Mouse (Mus musculus) ES-E14 (cell line): ENCODE results near the gene Col4a1. TPM values are rescaled to one million over a fixed set of nuclear protein-coding genes. Genes with fewer than 3 reads are reported as not detected.

Experiments used
- DNase-seq: peaks from one replicate; pipeline ENCODE4 v3.0.0-alpha.2; 2013; ENCODE audit warnings: low read depth, low spot score
- H3K27ac ChIP-seq: 2 replicates; pipeline ENCODE4 v1.5.1; 2012; ENCODE audit warnings: low read depth, mild to moderate bottlenecking, low read length, moderate library complexity, mixed read lengths; ENCODE audit not compliant: poor library complexity, insufficient read depth, severe bottlenecking
- H3K36me3 ChIP-seq: 2 replicates; pipeline ENCODE4 v1.6.1; 2012; ENCODE audit warnings: mild to moderate bottlenecking, low read length, moderate library complexity, mixed read lengths; ENCODE audit not compliant: control insufficient read depth, poor library complexity, insufficient read depth, severe bottlenecking
- H3K4me1 ChIP-seq, 2 experiments: fragments of 150-350 bp in 1 of 2; sonication (generic) in 1 of 2; 2 replicates each; pipeline ENCODE4 v1.6.1; 2012; ENCODE audit warnings: low read length in 2 of 2, mild to moderate bottlenecking in 1 of 2, mixed read lengths in 1 of 2; ENCODE audit not compliant: control insufficient read depth in 2 of 2, insufficient read depth in 2 of 2, poor library complexity in 1 of 2
- H3K4me3 ChIP-seq, 2 experiments: fragments of 150-350 bp in 1 of 2; sonication (generic) in 1 of 2; 2 replicates each; pipeline ENCODE4 v1.5.1; 2012; ENCODE audit warnings: low read length in 2 of 2, low read depth in 1 of 2, mild to moderate bottlenecking in 1 of 2, mixed read lengths in 1 of 2; ENCODE audit not compliant: insufficient read depth in 1 of 2, poor library complexity in 1 of 2, severe bottlenecking in 1 of 2
- H3K9ac ChIP-seq: 2 replicates; pipeline ENCODE4 v1.6.1; 2012; ENCODE audit warnings: low read depth, mild to moderate bottlenecking, low read length, mixed read lengths; ENCODE audit not compliant: poor library complexity, insufficient read depth, severe bottlenecking
- H3K9me3 ChIP-seq: fragments of 150-350 bp; sonication (generic); 2 replicates; pipeline ENCODE4 v1.6.1; 2012; ENCODE audit warnings: low read depth, mild to moderate bottlenecking, low read length; ENCODE audit not compliant: control insufficient read depth, insufficient read depth
- CHD2 ChIP-seq: IDR thresholded peaks from 2 replicates; pipeline ENCODE4 v1.6.1; 2014; ENCODE audit warnings: mild to moderate bottlenecking, low read depth, low read length, inconsistent platforms
- HCFC1 ChIP-seq: IDR thresholded peaks from 2 replicates; pipeline ENCODE4 v1.6.1; 2012; ENCODE audit warnings: low read length, inconsistent platforms, borderline replicate concordance; ENCODE audit not compliant: insufficient read depth
- MAFK ChIP-seq: IDR thresholded peaks from 2 replicates; pipeline ENCODE4 v1.6.1; 2014; ENCODE audit warnings: mild to moderate bottlenecking, low read depth, low read length, inconsistent platforms; ENCODE audit not compliant: insufficient read depth
- ZC3H11A ChIP-seq: IDR thresholded peaks from 2 replicates; pipeline ENCODE4 v1.6.1; 2012; ENCODE audit warnings: low read depth, mild to moderate bottlenecking, inconsistent platforms, low read length, borderline replicate concordance
- ZNF384 ChIP-seq: IDR thresholded peaks from 2 replicates; pipeline ENCODE4 v1.6.1; 2012; ENCODE audit warnings: low read depth, low read length, inconsistent platforms
- in situ Hi-C, 2 experiments: fragments of 600-800 bp; cut with MboI; formaldehyde crosslinking; loops; one replicate each; pipeline ENCODE4 v1.15.1; 2025; ENCODE audit warnings: low sequenced_read_pairs in 2 of 2, inconsistent platforms in 1 of 2; ENCODE audit not compliant: unreplicated experiment in 2 of 2
- total RNA-seq: library from RNA; depleted of rRNA; stranded (reverse); fragments of 300-350 nt; gene quantifications from 2 replicates; pipeline ENCODE4 v1.2.3, GENCODE M21; 2012

Col4a1 gene
- total RNA-seq, 1 experiment, result 198 TPM

DNA sequence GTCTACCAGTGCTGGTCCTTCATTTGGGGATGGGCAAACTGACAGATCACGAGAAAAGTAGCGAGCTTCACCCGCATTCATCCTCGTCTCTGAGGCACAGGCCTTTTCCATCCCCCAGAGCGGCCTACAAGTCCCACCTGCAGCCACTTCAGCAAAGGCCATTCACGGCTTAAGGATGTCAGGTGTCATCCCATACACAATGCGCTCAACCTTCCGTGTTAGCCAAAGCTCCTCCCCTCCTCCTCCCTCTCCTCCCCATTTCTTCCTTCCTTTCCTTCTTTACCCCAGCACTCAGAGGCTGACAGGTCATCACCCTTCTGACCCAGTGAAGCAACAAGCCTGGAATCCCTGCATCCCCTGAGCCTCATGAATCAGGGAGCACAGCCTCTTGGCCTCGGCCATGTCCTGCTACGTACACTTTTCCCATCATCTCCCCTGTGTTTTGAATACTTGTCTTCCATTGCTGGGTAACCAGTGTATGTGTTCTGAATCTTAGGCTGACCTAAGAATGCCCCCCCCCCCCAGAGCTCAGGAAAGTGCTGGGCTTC is 31.8 kb downstream of the Col4a1 start:
- no peak for DNase-seq
- no peaks in the 10 kb centered on the region for H3K9me3 ChIP-seq
- no peak overlapping the region for H3K27ac ChIP-seq
- in situ Hi-C loops, result no loop called here
- H3K9ac ChIP-seq, result no peak overlapping the region
- H3K4me3 ChIP-seq, result no peak overlapping the region
- no peaks in the 10 kb centered on the region; a peak in 1 of 4 replicates for H3K4me1 ChIP-seq
- H3K36me3 ChIP-seq, result no peaks in the 10 kb centered on the region
- TF ChIP-seq ZNF384 (no peak), MAFK (no peak), CHD2 (no peak), HCFC1 (no peak), ZC3H11A (no peak)

DNA sequence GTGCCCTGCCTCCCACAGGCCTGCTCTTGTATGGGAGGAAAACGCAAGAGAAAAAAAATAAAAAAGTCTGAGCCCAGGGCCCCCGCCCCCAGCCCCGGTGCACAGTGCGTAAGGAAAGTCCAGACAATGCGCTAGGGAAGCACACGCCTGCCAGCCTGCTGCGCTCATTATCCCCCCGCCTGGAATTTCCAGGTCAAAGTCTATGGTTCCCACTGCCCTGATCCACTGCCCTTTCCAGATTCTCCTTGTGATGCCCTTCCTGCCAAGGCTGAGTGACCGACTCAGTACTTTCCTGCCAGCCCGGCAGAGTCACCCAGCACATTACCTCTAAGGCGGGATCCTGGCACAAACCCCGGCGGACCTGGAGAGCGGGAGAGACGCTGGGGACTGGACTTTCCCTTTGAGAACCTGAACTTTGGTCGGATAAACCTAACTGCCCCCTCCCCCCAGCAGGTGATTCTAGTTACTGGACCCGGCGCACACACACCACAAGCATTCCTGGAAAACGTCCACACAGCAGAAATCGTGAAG is 33.3 kb downstream of the Col4a1 start:
- H3K9ac ChIP-seq, result no peak overlapping the region
- H3K9me3 ChIP-seq, result no peaks in the 10 kb centered on the region
- H3K4me1 ChIP-seq, result no peaks in the 10 kb centered on the region; a peak in 1 of 4 replicates
- H3K27ac ChIP-seq, result no peak overlapping the region
- in situ Hi-C loops, result no loop called here
- H3K4me3 ChIP-seq, result peak overlapping the region; percentile 44 to 56; a peak in 3 of 4 replicates
- no peaks in the 10 kb centered on the region for H3K36me3 ChIP-seq
- no peak for DNase-seq
- TF ChIP-seq ZNF384 (peak; percentile 93), MAFK (0 out of 2 replicates have a peak, but pooled peaks have one; percentile 20), CHD2 (no peak)

DNA sequence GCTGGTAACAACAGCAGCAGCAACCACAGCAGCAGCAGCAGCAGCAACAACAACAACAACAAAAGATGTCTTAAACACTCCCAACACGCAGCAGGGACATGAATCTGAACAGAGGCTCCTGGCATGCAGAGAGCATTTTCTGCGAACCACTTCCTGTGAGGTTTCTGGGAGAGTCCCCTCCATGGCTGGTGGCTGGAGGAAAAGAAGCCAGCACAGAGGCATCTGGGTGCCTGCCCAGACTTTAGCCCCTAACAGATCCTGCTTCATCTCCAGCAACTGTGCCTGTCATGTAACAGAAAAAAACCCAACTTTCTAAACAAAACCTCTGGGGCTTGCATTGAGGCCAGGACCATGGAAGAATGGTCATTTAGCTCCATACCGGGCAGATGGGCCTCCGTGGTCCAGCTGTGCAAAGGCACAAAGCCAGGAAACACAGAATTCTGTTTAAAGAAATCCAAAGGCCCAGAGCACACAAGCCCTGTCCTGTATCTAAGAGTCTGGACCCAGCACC is 34.5 kb downstream of the Col4a1 start:
- H3K9me3 ChIP-seq, result no peaks in the 10 kb centered on the region
- DNase-seq, result no peak
- H3K4me1 ChIP-seq, result no peaks in the 10 kb centered on the region; a peak in 1 of 4 replicates
- no peak overlapping the region for H3K9ac ChIP-seq
- in situ Hi-C loops, result no loop called here
- H3K4me3 ChIP-seq, result no peak overlapping the region
- no peak for TF ChIP-seq CHD2
- TF ChIP-seq ZNF384, result no peak
- no peak for TF ChIP-seq ZC3H11A
- TF ChIP-seq HCFC1, result no peak
- no peak for TF ChIP-seq MAFK
- no peaks in the 10 kb centered on the region for H3K36me3 ChIP-seq
- no peak overlapping the region for H3K27ac ChIP-seq

DNA sequence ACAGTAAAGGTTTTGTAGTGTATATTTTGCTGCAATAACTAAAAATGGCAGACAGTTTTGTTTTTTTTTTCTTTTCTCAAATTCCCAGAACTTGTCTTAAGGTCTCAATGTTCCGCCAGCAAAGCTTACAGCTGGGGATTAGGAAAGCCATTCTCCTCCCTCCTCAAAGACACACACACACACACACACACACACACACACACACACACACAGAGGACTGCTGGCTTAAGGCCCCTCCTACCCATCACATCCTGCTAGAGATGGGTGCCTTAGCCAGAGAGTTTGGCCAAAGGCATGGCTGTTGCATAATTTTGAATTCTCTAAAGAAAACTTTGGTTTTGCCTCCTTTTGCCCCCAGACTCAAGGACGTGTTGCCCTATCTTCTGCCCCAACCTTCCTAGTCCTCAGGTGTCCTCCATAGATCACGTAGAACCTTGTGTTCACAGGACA is 35.0 kb downstream of the Col4a1 start:
- no peaks in the 10 kb centered on the region; a peak in 1 of 4 replicates for H3K4me1 ChIP-seq
- no peaks in the 10 kb centered on the region for H3K36me3 ChIP-seq
- no peaks in the 10 kb centered on the region for H3K9me3 ChIP-seq
- TF ChIP-seq CHD2, result no peak
- no peak for TF ChIP-seq MAFK
- TF ChIP-seq ZNF384, result no peak
- no peak for TF ChIP-seq HCFC1
- TF ChIP-seq ZC3H11A, result no peak
- no peak overlapping the region for H3K4me3 ChIP-seq
- no peak overlapping the region for H3K9ac ChIP-seq
- DNase-seq, result no peak
- no peak overlapping the region for H3K27ac ChIP-seq
- in situ Hi-C loops, result no loop called here
